Mouse (Mus musculus) embryonic fibroblast, embryonic 13.5 days (primary cell): ENCODE results near the gene Mrpl45. TPM values are rescaled to one million over a fixed set of nuclear protein-coding genes. Genes with fewer than 3 reads are reported as not detected.
"Not testable (repeated sequence)": the region's sequence is repeated elsewhere in the genome, so short reads cannot be mapped to it uniquely, and the experiment has no call there.

ENCODE experiments used
- H3K27ac ChIP-seq: 2 replicates; pipeline ENCODE4 v1.5.1; 2012; ENCODE audit warnings: low read length, control low read depth, inconsistent platforms; ENCODE audit not compliant: insufficient read depth
- H3K4me1 ChIP-seq: 2 replicates; pipeline ENCODE4 v1.6.1; 2011; ENCODE audit warnings: low read length; ENCODE audit not compliant: control insufficient read depth, insufficient read depth
- H3K4me3 ChIP-seq: 2 replicates; pipeline ENCODE4 v1.5.1; 2011; ENCODE audit warnings: mild to moderate bottlenecking, control low read depth, low read length; ENCODE audit not compliant: insufficient read depth
- CTCF ChIP-seq: IDR thresholded peaks from 2 replicates; pipeline ENCODE4 v1.5.1; 2011; ENCODE audit warnings: mild to moderate bottlenecking, control low read depth, low read length, moderate library complexity, borderline replicate concordance; ENCODE audit not compliant: insufficient read depth
- POLR2A ChIP-seq: IDR thresholded peaks from 2 replicates; pipeline ENCODE4 v1.6.1; 2011; ENCODE audit warnings: low read depth, mild to moderate bottlenecking, control low read depth, low read length, moderate library complexity
- polyA plus RNA-seq: library from polyadenylated mRNA; stranded (reverse); fragments of >200 nt; gene quantifications from 2 replicates; pipeline ENCODE4 v1.2.4, GENCODE M21; 2011; ENCODE audit warnings: low read depth; ENCODE audit not compliant: missing spikeins, insufficient read length

Gene Mrpl45
- polyA plus RNA-seq, 1 experiment = 32.4 TPM

DNA sequence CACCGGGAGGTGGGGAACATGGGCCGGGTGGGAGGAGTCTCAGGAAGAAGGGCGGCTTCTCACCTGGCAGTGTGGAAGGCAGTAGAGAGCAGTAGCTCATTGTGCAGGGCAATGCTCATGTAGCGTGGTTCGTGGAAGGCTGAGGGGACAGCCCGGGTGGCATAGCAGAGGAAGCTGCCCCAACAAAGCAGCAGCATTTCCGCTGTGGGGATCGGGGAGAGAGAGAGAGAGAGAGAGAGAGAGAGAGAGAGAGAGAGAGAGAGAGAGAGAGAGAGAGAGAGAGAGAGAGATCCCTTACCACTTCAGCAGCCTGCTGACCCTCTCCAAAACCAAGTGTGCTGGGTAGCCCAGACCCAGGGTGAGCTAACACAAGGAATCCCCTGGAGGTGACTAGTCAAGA lies 27.7 kb downstream of the Mrpl45 start:
- Histone ChIP-seq H3K27ac (no peak overlapping the region), H3K4me1 (no peaks in the 10 kb centered on the region), H3K4me3 (no peak overlapping the region)
- TF ChIP-seq CTCF (no peak), POLR2A (no peak)

DNA sequence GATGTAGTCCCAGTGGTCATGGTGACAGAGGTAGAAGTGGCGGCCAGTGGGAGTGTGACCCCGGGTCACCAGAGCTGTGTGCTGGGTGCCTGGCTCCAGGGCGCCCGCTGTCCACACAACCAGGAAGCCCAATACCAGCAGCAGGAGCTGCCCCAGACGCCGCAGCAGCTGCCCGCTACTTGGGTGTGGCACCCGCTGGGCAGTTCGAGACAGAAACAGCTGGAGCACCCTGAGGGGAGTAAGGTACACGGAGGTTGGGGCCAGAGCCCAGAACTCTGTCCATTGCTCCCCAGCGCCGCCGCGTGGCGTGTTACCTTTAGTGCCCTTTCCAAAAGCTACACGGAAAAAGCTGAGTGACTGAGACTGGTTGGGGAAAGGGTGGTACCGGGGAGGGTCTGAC lies 28.1 kb downstream of the Mrpl45 start:
- H3K4me1 ChIP-seq = no peaks in the 10 kb centered on the region
- no peak overlapping the region for H3K27ac ChIP-seq
- H3K4me3 ChIP-seq = no peak overlapping the region
- TF ChIP-seq POLR2A = no peak

DNA sequence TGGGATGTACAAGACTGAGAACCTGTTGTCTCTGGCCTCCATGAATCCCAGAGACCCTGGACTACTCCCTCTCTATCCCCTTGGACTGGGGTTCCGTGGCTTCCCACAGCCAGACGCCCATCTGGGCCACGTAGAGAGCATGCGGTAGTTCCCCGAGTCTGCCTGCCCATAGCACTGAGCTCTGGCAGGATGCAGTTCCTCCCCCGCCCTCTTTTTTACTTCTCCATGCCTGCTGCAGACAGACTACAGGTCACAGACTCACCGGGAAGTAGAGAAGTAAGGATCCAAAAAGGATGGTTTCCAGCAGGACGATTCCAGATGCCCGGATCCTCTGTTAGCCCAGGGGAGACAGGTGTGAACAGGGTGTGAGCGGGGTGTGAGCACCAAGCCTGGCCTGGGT lies 29.9 kb downstream of the Mrpl45 start:
- H3K27ac ChIP-seq = no peak overlapping the region
- H3K4me1 ChIP-seq = no peaks in the 10 kb centered on the region
- no peak for TF ChIP-seq CTCF
- TF ChIP-seq POLR2A = no peak
- H3K4me3 ChIP-seq = no peak overlapping the region

GRCm38 (mm10) chr11:97346383-97346782 lies 30.9 kb downstream of the Mrpl45 start:
- no peak overlapping the region for H3K27ac ChIP-seq
- H3K4me1 ChIP-seq = no peaks in the 10 kb centered on the region
- no peak overlapping the region for H3K4me3 ChIP-seq
- TF ChIP-seq CTCF (no peak), POLR2A (no peak)

DNA sequence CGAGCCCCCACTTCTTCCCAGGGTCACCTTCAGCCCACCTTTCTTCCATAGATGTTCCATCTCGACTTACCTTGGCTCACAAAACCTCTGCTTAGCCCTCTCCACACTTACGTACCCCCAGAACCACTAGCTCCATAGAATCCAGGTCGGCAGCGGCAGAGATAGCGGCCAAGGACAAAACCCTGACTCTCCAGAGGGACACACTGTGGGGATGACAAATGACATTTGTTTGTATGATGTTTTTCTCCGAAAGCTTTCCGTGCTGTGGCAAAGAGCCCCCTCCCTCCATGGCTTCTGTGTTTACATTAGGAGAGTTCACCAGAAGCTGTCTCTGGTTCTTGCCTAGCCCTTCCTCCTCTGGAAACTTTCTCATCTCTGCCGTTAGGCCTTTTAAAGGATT lies 31.8 kb downstream of the Mrpl45 start:
- H3K4me1 ChIP-seq = no peaks in the 10 kb centered on the region
- H3K4me3 ChIP-seq = no peak overlapping the region
- H3K27ac ChIP-seq = no peak overlapping the region
- TF ChIP-seq CTCF = no peak
- no peak for TF ChIP-seq POLR2A

DNA sequence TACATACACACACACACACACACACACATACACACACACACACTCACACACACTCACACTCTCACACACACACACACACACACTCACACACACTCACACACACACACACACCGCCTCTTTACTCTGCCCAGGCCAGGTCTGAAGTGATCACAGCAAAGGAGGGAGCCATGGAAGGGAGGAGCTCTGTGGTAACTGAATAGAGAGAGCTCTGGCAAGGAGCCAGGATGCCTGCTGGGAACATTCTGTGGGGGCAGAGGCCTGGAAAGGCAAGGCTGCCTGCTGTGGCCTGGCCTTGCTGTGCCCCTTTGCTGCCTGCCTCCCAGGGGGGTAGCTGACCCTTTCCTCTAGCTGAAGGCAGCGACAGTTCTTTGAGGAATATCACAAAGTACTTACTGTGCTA lies 34.5 kb downstream of the Mrpl45 start:
- Histone ChIP-seq H3K4me3 (no peak overlapping the region), H3K27ac (no peak overlapping the region), H3K4me1 (no peaks in the 10 kb centered on the region)
- no peak for TF ChIP-seq POLR2A
- no peak for TF ChIP-seq CTCF

- Histone ChIP-seq H3K4me3 (no peak within 1 kb of the TSS), H3K27ac (no peak within 1 kb of the TSS), H3K4me1 (no peaks in the 10 kb centered on the region)
- TF ChIP-seq POLR2A (no peak), CTCF (no peak)
Observed at GRCm38 (mm10) chr11:97352027-97352684, 36.6 kb downstream of the Mrpl45 start, which contains the start of gene Gpr179. TSS of gene Gpr179 (minus strand) at chr11:97352077.

- Histone ChIP-seq H3K27ac (no peak overlapping the region), H3K4me1 (no peaks in the 10 kb centered on the region), H3K4me3 (no peak overlapping the region)
- no peak for TF ChIP-seq POLR2A
- no peak for TF ChIP-seq CTCF
Observed at GRCm38 (mm10) chr11:97352935-97353597, 37.5 kb downstream of the Mrpl45 start.

DNA sequence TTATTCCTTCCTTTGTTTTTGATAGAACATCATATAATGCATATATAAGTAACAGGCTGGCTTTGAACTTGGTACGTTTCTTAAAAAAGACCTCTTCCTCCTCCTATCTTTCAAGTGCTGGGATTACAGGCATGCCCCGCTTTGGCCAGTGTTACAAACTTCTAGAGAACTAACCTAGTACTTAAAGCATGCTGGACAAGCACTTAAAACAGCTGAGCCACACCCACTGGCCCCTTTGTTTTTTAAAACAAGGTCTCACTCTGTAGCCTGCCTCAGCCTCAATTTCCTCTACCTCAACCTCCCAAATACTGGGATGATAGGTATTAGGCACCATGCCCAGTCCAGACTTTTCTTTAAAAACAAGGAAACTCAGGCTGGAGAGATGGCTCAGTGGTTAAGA lies 39.1 kb downstream of the Mrpl45 start:
- Histone ChIP-seq H3K4me1 (no peaks in the 10 kb centered on the region), H3K27ac (no peak overlapping the region), H3K4me3 (no peak overlapping the region)
- no peak for TF ChIP-seq CTCF
- no peak for TF ChIP-seq POLR2A

- TF ChIP-seq POLR2A (no peak), CTCF (no peak)
- H3K27ac ChIP-seq = no peak overlapping the region
- H3K4me3 ChIP-seq = no peak overlapping the region
Observed at GRCm38 (mm10) chr11:97355247-97355646, 39.7 kb downstream of the Mrpl45 start.

DNA sequence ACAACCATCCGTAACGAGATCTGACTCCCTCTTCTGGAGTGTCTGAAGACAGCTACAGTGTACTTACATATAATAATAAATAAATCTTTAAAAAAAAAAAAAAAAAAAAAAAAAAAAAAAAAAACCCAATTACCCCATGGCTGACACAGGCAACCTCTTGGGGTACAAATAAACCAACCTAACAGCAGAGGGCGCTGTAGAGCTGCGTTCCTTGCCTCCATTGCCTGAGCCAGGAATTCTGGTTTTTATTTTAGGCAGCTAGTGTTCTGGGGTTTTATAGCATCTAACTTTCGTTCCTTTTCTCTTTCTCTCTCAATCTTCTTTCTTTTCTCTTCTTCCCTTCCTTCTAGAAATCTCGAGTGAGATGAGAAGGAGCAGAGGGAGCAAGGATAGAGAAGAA lies 42.1 kb downstream of the Mrpl45 start:
- peak; percentile 72; the same call in 1 of the 2 replicates for TF ChIP-seq CTCF
- not testable (repeated sequence) for H3K27ac ChIP-seq, H3K4me3 ChIP-seq, H3K4me1 ChIP-seq

More at GRCm38 (mm10) chr11:97355247-97355646, 39.7 kb downstream of the Mrpl45 start:
- H3K4me1 ChIP-seq = no peaks in the 10 kb centered on the region
